Mouse (Mus musculus): ENCODE measurements around the gene Camsap1.

Gene Camsap1

GRCm38 (mm10) chr2:25878516-25878915 is 104.6 kb downstream of the Camsap1 start:
- DNase-seq, result no peak

GRCm38 (mm10) chr2:25877736-25878268 is 105.3 kb downstream of the Camsap1 start:
- DNase-seq, result peak; percentile 64

GRCm38 (mm10) chr2:25877250-25877735 is 105.8 kb downstream of the Camsap1 start:
- no peak for DNase-seq
